Mouse (Mus musculus): Measurements from ENCODE around the gene Wfdc21. TPM values are rescaled to one million over a fixed set of nuclear protein-coding genes. Genes with fewer than 3 reads are reported as not detected.
A peak's percentile ranks its signal among the peaks of the same experiment; 100 is the strongest.

The Wfdc21 gene
- total and polyA plus RNA-seq, 3 experiments: not detected

GRCm38 (mm10) chr11:83737109-83737558, 9.6 kb upstream of the Wfdc21 start:
- H3K79me2 ChIP-seq (ENCODE audit: control insufficient read depth, insufficient read depth, low read length, poor library complexity): no peaks in the 10 kb centered on the region
- peaks cover 7 to 10% of the 10 kb centered on the region in 2 experiments for H3K27me3 ChIP-seq (ENCODE audit: control insufficient read depth in 1 of 2, insufficient read depth in 2 of 2, low read length in 2 of 2)
- no peak overlapping the region for H3K9ac ChIP-seq (ENCODE audit: control insufficient read depth, low read depth, low read length, poor library complexity, severe bottlenecking)
- DNase-seq (ENCODE audit: low read depth, low spot score): peak; percentile 37
- H3K9me3 ChIP-seq (replicated peaks; ENCODE audit: insufficient read depth, low read length): no peaks in the 10 kb centered on the region
- H3K36me3 ChIP-seq (ENCODE audit: control insufficient read depth in 1 of 2, insufficient read depth in 2 of 2, low read length in 2 of 2): no peaks in the 10 kb centered on the region
- no peak overlapping the region for H3K27ac ChIP-seq (ENCODE audit: control insufficient read depth, low read depth, low read length)
- no peaks in the 10 kb centered on the region for H3K4me1 ChIP-seq (ENCODE audit: control insufficient read depth in 1 of 2, insufficient read depth in 2 of 2, low read length in 2 of 2)
- no peak overlapping the region for H3K4me3 ChIP-seq (ENCODE audit: control insufficient read depth in 1 of 2, insufficient read depth in 1 of 2, low read depth in 2 of 2, low read length in 2 of 2)
- TF ChIP-seq NELFE (IDR thresholded peaks at IDR 0.05; ENCODE audit: low read depth, low read length): no peak
- TF ChIP-seq BHLHE40 (IDR thresholded peaks at IDR 0.05; ENCODE audit: borderline replicate concordance, low read depth, low read length): no peak
- TF ChIP-seq SMC3 (IDR thresholded peaks at IDR 0.05; ENCODE audit: low read depth, low read length): no peak
- TF ChIP-seq KAT2A (conservative IDR thresholded peaks at IDR 0.05; ENCODE audit: low read depth, low read length): no peak
- no peak for TF ChIP-seq NRF1 (IDR thresholded peaks at IDR 0.05; ENCODE audit: insufficient read depth, low read depth, low read length, poor library complexity, severe bottlenecking)
- TF ChIP-seq GABPA (IDR thresholded peaks at IDR 0.05; ENCODE audit: low read depth, low read length): no peak
- no peak for TF ChIP-seq EP300 (IDR thresholded peaks at IDR 0.05; ENCODE audit: low read depth in 1 of 2, low read length in 2 of 2)
- no peak for TF ChIP-seq TBP (IDR thresholded peaks at IDR 0.05; ENCODE audit: low read depth, low read length)
- no peak for TF ChIP-seq CTCF (IDR thresholded peaks at IDR 0.05 in 2 of 3, conservative IDR thresholded peaks at IDR 0.05 in 1 of 3; ENCODE audit: control insufficient read depth in 1 of 3, insufficient read depth in 1 of 3, low read depth in 2 of 3, low read length in 3 of 3, poor library complexity in 1 of 3, severe bottlenecking in 1 of 3)

- DNase-seq (ENCODE audit: low read depth, low spot score): peak; percentile 80
- Histone ChIP-seq H3K27ac (ENCODE audit: control insufficient read depth, low read depth, low read length) (no peak overlapping the region), H3K27me3 (ENCODE audit: control insufficient read depth in 1 of 2, insufficient read depth in 2 of 2, low read length in 2 of 2) (peaks cover 16 to 19% of the 10 kb centered on the region in 2 experiments), H3K36me3 (ENCODE audit: control insufficient read depth in 1 of 2, insufficient read depth in 2 of 2, low read length in 2 of 2) (no peaks in the 10 kb centered on the region), H3K4me3 (ENCODE audit: control insufficient read depth in 1 of 2, insufficient read depth in 1 of 2, low read depth in 2 of 2, low read length in 2 of 2) (no peak overlapping the region), H3K79me2 (ENCODE audit: control insufficient read depth, insufficient read depth, low read length, poor library complexity) (no peaks in the 10 kb centered on the region), H3K9ac (ENCODE audit: control insufficient read depth, low read depth, low read length, poor library complexity, severe bottlenecking) (no peak overlapping the region), H3K9me3 (replicated peaks; ENCODE audit: insufficient read depth, low read length) (no peaks in the 10 kb centered on the region), H3K4me1 (ENCODE audit: control insufficient read depth in 1 of 2, insufficient read depth in 2 of 2, low read length in 2 of 2) (no peaks in the 10 kb centered on the region)
- TF ChIP-seq E2F4 (IDR thresholded peaks at IDR 0.05; ENCODE audit: borderline replicate concordance, low read depth, low read length) (no peak), NELFE (IDR thresholded peaks at IDR 0.05; ENCODE audit: low read depth, low read length) (no peak), UBTF (IDR thresholded peaks at IDR 0.05; ENCODE audit: borderline replicate concordance, insufficient read depth, low read depth, low read length) (no peak), GABPA (IDR thresholded peaks at IDR 0.05; ENCODE audit: low read depth, low read length) (no peak), ELF1 (IDR thresholded peaks at IDR 0.05; ENCODE audit: low read depth, low read length) (no peak), POLR2A (IDR thresholded peaks at IDR 0.05; ENCODE audit: control insufficient read depth in 1 of 2, insufficient read depth in 1 of 2, low read depth in 1 of 2, low read length in 2 of 2, poor library complexity in 1 of 2) (no peak), CTCF (IDR thresholded peaks at IDR 0.05 in 2 of 3, conservative IDR thresholded peaks at IDR 0.05 in 1 of 3; ENCODE audit: control insufficient read depth in 1 of 3, insufficient read depth in 1 of 3, low read depth in 2 of 3, low read length in 3 of 3, poor library complexity in 1 of 3, severe bottlenecking in 1 of 3) (peak; percentile 89 to 98 (median 97)), ZKSCAN1 (IDR thresholded peaks at IDR 0.05; ENCODE audit: low read depth, low read length) (no peak), TBP (IDR thresholded peaks at IDR 0.05; ENCODE audit: low read depth, low read length) (0 out of 2 replicates have a peak, but pooled peaks have one; percentile 19), RCOR1 (IDR thresholded peaks at IDR 0.05; ENCODE audit: low read depth, low read length) (no peak), ZMIZ1 (IDR thresholded peaks at IDR 0.05; ENCODE audit: low read depth, low read length) (no peak), ZNF384 (IDR thresholded peaks at IDR 0.05; ENCODE audit: low read depth, low read length) (no peak), MEF2A (IDR thresholded peaks at IDR 0.05; ENCODE audit: extremely low read depth, insufficient replicate concordance, low read depth, low read length, poor library complexity, severe bottlenecking) (no peak), MXI1 (IDR thresholded peaks at IDR 0.05; ENCODE audit: low read depth, low read length) (no peak), CHD1 (IDR thresholded peaks at IDR 0.05; ENCODE audit: low read depth, low read length) (no peak), MYC (IDR thresholded peaks at IDR 0.05; ENCODE audit: low read depth, low read length) (peak; percentile 50; the same call in 1 of the 2 replicates), MAFK (IDR thresholded peaks at IDR 0.05; ENCODE audit: borderline replicate concordance, low read depth, low read length) (no peak), TAL1 (IDR thresholded peaks at IDR 0.05; ENCODE audit: low read length) (no peak), GATA1 (IDR thresholded peaks at IDR 0.05; ENCODE audit: low read depth, low read length) (0 out of 2 replicates have a peak, but pooled peaks have one; percentile 18), KAT2A (conservative IDR thresholded peaks at IDR 0.05; ENCODE audit: low read depth, low read length) (no peak), MAZ (IDR thresholded peaks at IDR 0.05; ENCODE audit: low read depth, low read length) (no peak), POLR2AphosphoS2 (IDR thresholded peaks at IDR 0.05; ENCODE audit: low read length) (no peak), HCFC1 (IDR thresholded peaks at IDR 0.05; ENCODE audit: low read depth, low read length) (no peak), POLR2AphosphoS5 (IDR thresholded peaks at IDR 0.05; ENCODE audit: borderline replicate concordance, low read depth, low read length) (no peak), MYB (IDR thresholded peaks at IDR 0.05; ENCODE audit: low read depth, low read length) (no peak), ZC3H11A (IDR thresholded peaks at IDR 0.05; ENCODE audit: low read depth, low read length) (peak; percentile 89)
Observed at GRCm38 (mm10) chr11:83739241-83739640, 7.5 kb upstream of the Wfdc21 start.

Data from MEL (cell line).